Mouse (Mus musculus): ENCODE measurements around the gene Notch2. TPM values are rescaled to one million over a fixed set of nuclear protein-coding genes. Genes with fewer than 3 reads are reported as not detected.
"Not testable (repeated sequence)": the region's sequence is repeated elsewhere in the genome, so short reads cannot be mapped to it uniquely, and the experiment has no call there.

The Notch2 gene
- total RNA-seq, 4 experiments from 2014 or later: 15.1 to 20.0 (median 15.4) TPM

GRCm38 (mm10) chr3:98104851-98105471, 91.6 kb downstream of the Notch2 start:
- DNase-seq (ENCODE audit: low spot score): no peak

DNA sequence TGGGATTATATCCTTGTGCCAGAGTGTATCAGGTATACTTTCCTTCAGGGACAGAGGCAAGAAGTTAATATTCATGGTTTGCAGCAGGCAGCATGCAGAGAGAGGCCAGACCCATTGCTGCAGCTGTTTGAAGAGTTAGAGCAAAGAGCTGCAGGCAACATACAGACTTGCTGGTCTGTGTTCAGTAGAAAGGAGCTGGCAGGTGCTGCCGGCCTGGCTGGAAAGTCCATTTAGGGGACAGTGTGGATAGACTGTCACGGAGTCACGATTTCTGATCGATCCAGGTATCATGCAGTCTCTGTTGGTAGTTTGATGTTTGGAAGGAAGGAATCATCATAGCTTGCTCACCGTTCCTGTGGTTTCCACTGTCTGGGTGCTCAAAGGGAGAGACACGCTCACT, 92.2 kb downstream of the Notch2 start:
- no peak for DNase-seq (ENCODE audit: low spot score)

- no peak for DNase-seq (ENCODE audit: low spot score)
Measured at GRCm38 (mm10) chr3:98106115-98106514, 92.8 kb downstream of the Notch2 start.

GRCm38 (mm10) chr3:98106590-98107313, 93.4 kb downstream of the Notch2 start:
- DNase-seq (ENCODE audit: low spot score): peak; percentile 43

- DNase-seq (ENCODE audit: low spot score): no peak
Measured at GRCm38 (mm10) chr3:98108416-98108815, 95.1 kb downstream of the Notch2 start.

DNA sequence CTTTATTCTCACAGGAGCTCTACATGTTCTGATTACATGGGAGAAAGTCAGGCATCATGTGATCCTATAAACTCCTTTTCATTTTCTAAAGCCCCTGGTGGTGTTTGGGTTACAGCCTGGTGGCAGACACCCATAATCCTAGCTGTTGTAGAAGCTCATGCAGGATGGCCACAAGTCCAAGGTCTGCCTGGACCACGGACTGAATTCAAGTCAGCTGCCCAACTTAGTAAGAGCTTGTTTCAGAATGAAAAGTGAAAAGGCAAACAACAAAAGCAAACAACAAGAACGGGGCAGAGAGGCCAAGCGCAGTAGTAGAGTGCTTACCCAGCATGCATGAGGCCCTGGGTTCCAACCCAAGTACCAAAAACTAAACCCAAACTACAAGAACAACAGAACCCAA, 95.5 kb downstream of the Notch2 start:
- DNase-seq (ENCODE audit: low spot score): no peak

DNA sequence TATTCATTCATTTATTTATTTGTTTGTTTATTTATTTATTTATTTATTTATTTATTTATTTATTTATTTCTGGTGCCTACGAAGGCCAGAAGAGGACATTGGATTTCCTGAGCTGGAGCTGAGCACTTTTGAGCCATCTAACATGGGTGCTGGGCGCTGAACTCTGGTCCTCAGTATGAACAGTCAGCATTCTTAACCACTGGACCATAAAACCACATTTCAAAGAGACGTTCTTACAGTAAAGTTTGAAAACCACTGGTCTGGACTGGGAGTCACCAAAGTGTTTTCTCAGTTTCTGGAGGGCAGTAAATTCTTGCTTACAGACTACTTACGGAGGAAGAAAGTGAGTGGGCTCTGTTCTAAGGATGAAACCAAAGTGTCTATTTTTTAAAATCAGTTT, 97.3 kb downstream of the Notch2 start:
- DNase-seq (ENCODE audit: low spot score): no peak

GRCm38 (mm10) chr3:98118252-98118651, 104.9 kb downstream of the Notch2 start:
- DNase-seq (ENCODE audit: low spot score): no peak

GRCm38 (mm10) chr3:98119338-98119737, 106.0 kb downstream of the Notch2 start:
- no peak for DNase-seq (ENCODE audit: low spot score)

- DNase-seq (ENCODE audit: low spot score): no peak
Measured at GRCm38 (mm10) chr3:98120884-98121283, 107.6 kb downstream of the Notch2 start.

DNA sequence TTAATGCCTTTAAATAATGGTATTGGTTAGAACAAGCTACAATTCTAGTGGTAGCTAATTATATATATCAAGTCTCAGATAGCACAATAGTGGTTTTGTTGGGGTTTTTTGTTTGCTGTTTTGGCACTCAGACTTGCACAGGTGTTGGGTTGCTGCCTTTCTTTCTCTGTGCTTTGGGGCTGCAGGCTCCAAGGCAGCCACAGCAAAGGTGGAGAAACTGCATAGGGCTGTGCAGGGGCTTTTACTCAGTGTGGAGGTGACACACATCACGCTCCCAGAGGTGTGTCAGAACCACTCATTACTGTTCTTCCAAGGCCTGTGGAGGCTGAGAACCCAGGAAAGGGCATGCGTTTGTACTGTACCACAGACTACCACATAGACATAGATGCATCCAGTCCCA, 114.4 kb downstream of the Notch2 start:
- no peak for DNase-seq (ENCODE audit: low spot score)

- DNase-seq (ENCODE audit: low spot score): no peak
Measured at GRCm38 (mm10) chr3:98128716-98129115, 115.4 kb downstream of the Notch2 start.

- not testable (repeated sequence) for DNase-seq (ENCODE audit: low spot score)
Measured at GRCm38 (mm10) chr3:98132140-98132539, 118.8 kb downstream of the Notch2 start.

GRCm38 (mm10) chr3:98132636-98133035, 119.3 kb downstream of the Notch2 start:
- DNase-seq (ENCODE audit: low spot score): no peak

DNA sequence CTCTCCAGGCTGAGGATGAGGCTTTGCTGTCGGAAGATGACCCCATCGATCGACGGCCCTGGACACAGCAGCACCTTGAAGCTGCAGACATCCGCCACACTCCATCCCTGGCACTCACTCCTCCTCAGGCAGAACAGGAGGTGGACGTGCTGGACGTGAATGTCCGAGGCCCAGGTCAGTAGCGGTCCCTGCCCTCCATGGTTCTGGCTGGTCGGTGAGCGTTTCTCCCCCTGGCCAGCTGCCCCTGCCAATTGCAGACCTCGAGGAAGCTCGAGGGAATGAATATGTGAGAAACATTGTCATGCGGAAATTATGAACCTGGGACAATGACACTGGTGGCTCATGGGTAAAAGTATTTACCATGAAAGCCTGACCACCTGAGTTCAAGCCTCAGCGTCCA, 128.1 kb downstream of the Notch2 start:
- DNase-seq (ENCODE audit: low spot score): no peak

DNA sequence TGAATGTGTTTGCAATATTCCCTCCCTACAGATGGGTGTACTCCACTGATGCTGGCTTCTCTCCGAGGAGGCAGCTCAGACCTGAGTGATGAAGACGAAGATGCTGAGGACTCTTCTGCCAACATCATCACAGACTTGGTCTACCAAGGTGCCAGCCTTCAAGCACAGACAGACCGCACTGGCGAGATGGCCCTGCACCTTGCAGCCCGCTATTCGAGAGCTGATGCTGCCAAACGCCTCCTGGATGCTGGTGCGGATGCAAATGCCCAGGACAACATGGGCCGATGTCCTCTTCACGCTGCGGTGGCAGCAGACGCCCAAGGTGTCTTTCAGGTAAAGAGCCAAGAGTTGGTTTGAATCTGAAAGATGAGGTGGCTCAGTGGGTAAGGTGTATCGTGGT, 129.5 kb downstream of the Notch2 start:
- no peak for DNase-seq (ENCODE audit: low spot score)

GRCm38 (mm10) chr3:98145204-98145603, 131.9 kb downstream of the Notch2 start:
- no peak for DNase-seq (ENCODE audit: low spot score)

GRCm38 (mm10) chr3:98146471-98147410, 133.4 kb downstream of the Notch2 start:
- DNase-seq (ENCODE audit: low spot score): no peak

- no peak for DNase-seq (ENCODE audit: low spot score)
Measured at GRCm38 (mm10) chr3:98147706-98148105, 134.4 kb downstream of the Notch2 start.

- DNase-seq (ENCODE audit: low spot score): no peak
Measured at GRCm38 (mm10) chr3:98149881-98150280, 136.6 kb downstream of the Notch2 start.

DNA sequence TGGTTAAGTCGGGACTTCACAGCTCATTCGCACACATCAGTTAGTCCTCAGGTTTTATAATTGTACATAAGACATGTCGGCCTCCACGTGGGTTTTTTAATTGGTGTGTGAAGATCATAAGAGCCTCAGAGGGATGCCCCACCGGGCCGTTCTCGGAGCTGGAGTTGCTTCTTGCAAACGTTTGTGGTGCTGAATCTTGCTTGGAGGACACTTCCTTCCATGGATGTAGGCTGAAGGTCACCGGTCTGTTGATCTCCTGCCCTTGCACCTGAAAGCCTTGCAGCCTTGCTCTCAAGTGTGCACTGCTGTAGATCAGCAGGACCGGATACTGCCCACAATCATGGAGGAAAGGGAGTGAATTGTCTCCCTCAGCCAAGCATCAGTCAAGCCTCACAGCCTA, 137.7 kb downstream of the Notch2 start:
- no peak for DNase-seq (ENCODE audit: low spot score)

- DNase-seq (ENCODE audit: low spot score): no peak
Measured at GRCm38 (mm10) chr3:98153460-98153859, 140.1 kb downstream of the Notch2 start.
